Mouse (Mus musculus): ENCODE data around the gene Cept1.

- no peak for TF ChIP-seq CTCF (IDR thresholded peaks at IDR 0.05; ENCODE audit: low read depth)
- TF ChIP-seq EP300 (IDR thresholded peaks at IDR 0.05; ENCODE audit: low read depth), result no peak
Measured at GRCm38 (mm10) chr3:106558271-106558670, 10.7 kb upstream of the Cept1 start.

Data from liver, embryonic 14.5 days (tissue).